Mouse (Mus musculus): ENCODE measurements at regions not wholly inside any gene's neighbourhood (a gene's known extent, or its start where the extent isn't known, plus 50 kb on each side); places are given as distances from the start of the nearest gene placed in this dataset.

GRCm38 (mm10) chr13:101576481-101576880 lies 191.5 kb downstream of the Pik3r1 start:
- no peak for TF ChIP-seq GATA1 (IDR thresholded peaks at IDR 0.05; ENCODE audit: low read length)

- TF ChIP-seq GATA1 (IDR thresholded peaks at IDR 0.05; ENCODE audit: low read length), result no peak
Measured at GRCm38 (mm10) chr13:101572809-101573590, 195.0 kb downstream of the Pik3r1 start.

GRCm38 (mm10) chr13:101572246-101572645 lies 195.8 kb downstream of the Pik3r1 start:
- TF ChIP-seq GATA1 (IDR thresholded peaks at IDR 0.05; ENCODE audit: low read length), result no peak

- no peak for TF ChIP-seq GATA1 (IDR thresholded peaks at IDR 0.05; ENCODE audit: low read length)
Measured at GRCm38 (mm10) chr13:101570034-101570433, 198.0 kb downstream of the Pik3r1 start.

GRCm38 (mm10) chr13:101568985-101569631 lies 198.9 kb downstream of the Pik3r1 start:
- TF ChIP-seq GATA1 (IDR thresholded peaks at IDR 0.05; ENCODE audit: low read length), result no peak

- TF ChIP-seq GATA1 (IDR thresholded peaks at IDR 0.05; ENCODE audit: low read length), result no peak
Measured at GRCm38 (mm10) chr13:101565323-101565722, 202.7 kb downstream of the Pik3r1 start.

GRCm38 (mm10) chr13:101555371-101555874 lies 212.6 kb downstream of the Pik3r1 start:
- no peak for TF ChIP-seq GATA1 (IDR thresholded peaks at IDR 0.05; ENCODE audit: low read length)

GRCm38 (mm10) chr13:101553131-101553549 lies 214.9 kb downstream of the Pik3r1 start:
- TF ChIP-seq GATA1 (IDR thresholded peaks at IDR 0.05; ENCODE audit: low read length), result no peak

- TF ChIP-seq GATA1 (IDR thresholded peaks at IDR 0.05; ENCODE audit: low read length), result no peak
Measured at GRCm38 (mm10) chr13:101552451-101552850, 215.6 kb downstream of the Pik3r1 start.

GRCm38 (mm10) chr13:101551068-101551467 lies 216.9 kb downstream of the Pik3r1 start:
- TF ChIP-seq GATA1 (IDR thresholded peaks at IDR 0.05; ENCODE audit: low read length), result no peak

- TF ChIP-seq GATA1 (IDR thresholded peaks at IDR 0.05; ENCODE audit: low read length), result no peak
Measured at GRCm38 (mm10) chr13:101550526-101550925, 217.5 kb downstream of the Pik3r1 start.

GRCm38 (mm10) chr13:101547887-101548286 lies 220.1 kb downstream of the Pik3r1 start:
- TF ChIP-seq GATA1 (IDR thresholded peaks at IDR 0.05; ENCODE audit: low read length), result peak; percentile 61

GRCm38 (mm10) chr13:101547365-101547764 lies 220.7 kb downstream of the Pik3r1 start:
- no peak for TF ChIP-seq GATA1 (IDR thresholded peaks at IDR 0.05; ENCODE audit: low read length)

- TF ChIP-seq GATA1 (IDR thresholded peaks at IDR 0.05; ENCODE audit: low read length), result no peak
Measured at GRCm38 (mm10) chr13:101545344-101546181, 222.5 kb downstream of the Pik3r1 start.

- no peak for TF ChIP-seq GATA1 (IDR thresholded peaks at IDR 0.05; ENCODE audit: low read length)
Measured at GRCm38 (mm10) chr13:101540391-101541191, 227.4 kb downstream of the Pik3r1 start.

Data from G1E-ER4 (cell line).